Mouse (Mus musculus) spleen, postnatal 4 days (tissue): ENCODE measurements at regions not wholly inside any gene's neighbourhood (a gene's known extent, or its start where the extent isn't known, plus 50 kb on each side); places are given as distances from the start of the nearest gene placed in this dataset.

Source experiments
- DNase-seq, 2 experiments: peaks; one replicate each; pipeline ENCODE4 v3.0.0; 2022; ENCODE audit warnings: low spot score in 2 of 2

GRCm38 (mm10) chr14:24939476-24940200 lies 452.7 kb downstream of the Rps24 start:
- no peak for DNase-seq

- DNase-seq: no peak
Observed at GRCm38 (mm10) chr14:24945716-24946115, 458.8 kb downstream of the Rps24 start.

GRCm38 (mm10) chr14:24947084-24947483 lies 460.2 kb downstream of the Rps24 start:
- no peak for DNase-seq

- DNase-seq: no peak
Observed at GRCm38 (mm10) chr14:24955891-24956410, 469.0 kb downstream of the Rps24 start.

DNA sequence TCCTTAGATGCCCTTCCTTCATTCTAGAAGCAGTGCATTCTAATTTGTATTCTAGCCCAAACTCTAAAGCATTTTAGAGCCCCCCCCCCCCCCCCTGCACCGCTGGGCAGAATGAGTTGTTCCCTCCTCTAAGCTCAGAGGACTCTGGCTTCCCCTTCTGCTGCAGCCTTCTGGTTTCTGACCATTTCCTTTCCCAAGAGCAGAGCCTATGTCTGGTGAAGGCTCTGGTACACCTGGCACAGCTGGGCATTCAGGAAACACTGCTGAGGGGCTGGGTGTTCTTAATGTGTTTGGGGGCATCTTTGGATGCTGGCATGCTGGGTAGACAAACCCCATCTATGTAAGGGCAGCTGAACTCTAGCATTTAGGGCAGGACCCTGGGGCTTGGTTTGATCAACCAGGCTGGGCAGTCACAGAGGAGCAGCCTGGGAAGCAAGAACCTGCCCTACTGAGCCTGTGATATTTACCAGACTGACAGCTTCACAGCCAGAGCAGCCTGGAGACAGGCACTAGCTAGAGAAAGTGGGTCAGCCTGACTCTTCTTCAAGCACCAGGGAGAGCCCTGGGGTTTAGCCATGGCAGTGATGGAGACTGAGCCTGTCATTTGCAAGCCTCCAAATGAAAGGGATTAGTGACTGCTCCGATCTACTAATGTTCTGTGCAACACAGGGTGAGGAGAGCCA lies 469.7 kb downstream of the Rps24 start:
- no peak for DNase-seq

- no peak for DNase-seq
Observed at GRCm38 (mm10) chr14:24957392-24957791, 470.5 kb downstream of the Rps24 start.

DNA sequence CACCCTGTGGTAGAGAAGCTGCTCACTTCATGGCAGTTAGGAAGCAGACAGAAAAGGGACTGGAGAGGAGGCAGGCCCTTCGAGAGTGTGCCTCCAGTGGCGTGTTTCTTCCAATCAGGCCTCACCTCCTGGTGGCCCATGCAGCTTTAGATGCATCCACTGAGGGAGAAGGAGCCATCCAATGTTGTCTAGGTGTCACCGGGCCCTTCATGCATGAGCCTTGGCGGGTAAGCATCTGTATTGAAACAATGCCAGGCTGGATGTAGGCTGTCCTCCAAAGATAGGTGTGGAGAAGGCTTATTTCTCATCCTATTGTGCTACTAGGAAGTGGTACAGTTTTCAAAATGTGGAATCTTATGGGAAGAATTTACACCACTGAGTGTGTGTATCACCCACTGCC lies 471.9 kb downstream of the Rps24 start:
- DNase-seq: no peak

GRCm38 (mm10) chr14:24959401-24959800 lies 472.5 kb downstream of the Rps24 start:
- no peak for DNase-seq

DNA sequence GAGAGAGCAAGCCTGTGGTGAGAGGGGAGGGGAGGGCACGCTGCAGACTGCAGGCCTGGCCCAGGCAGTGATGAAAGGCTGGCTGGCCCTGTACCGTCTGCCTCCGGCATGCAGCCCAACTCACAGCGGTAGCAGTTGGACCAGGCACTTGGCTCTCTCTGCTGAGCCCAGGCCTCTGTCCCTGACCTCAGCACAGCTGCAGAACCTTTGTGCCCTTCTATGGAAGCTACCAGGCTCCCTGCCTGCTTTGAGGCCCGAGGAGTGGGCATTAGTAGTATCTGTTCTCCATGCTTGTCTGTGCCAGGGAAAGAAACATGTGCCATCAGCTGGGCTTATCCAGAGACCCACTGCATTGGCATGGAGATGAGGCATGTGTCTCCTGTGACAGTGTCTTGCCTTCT lies 473.2 kb downstream of the Rps24 start:
- no peak for DNase-seq

GRCm38 (mm10) chr14:24960875-24961274 lies 473.9 kb downstream of the Rps24 start:
- no peak for DNase-seq

GRCm38 (mm10) chr14:24961721-24962120 lies 474.8 kb downstream of the Rps24 start:
- no peak for DNase-seq

DNA sequence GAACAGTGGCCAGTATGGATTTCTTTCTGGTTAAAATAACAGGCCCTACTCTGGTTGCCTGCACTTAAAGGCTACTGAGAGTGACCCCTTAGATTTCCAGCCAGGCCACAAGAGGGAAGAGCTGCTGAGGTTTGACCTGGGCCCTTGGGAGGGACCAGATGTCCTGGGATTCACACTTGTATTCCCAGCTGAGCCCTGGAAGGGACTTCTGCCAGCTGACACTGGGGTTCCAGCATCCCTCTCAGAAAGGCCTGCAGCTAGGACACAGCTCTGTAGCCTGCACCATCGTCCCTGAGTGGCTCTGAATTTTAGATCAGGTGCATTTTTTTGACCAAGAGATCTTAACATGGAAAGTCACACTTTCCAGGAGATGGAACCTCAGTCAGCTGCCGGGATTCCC lies 482.7 kb downstream of the Rps24 start:
- no peak for DNase-seq

GRCm38 (mm10) chr14:24972357-24972756 lies 485.4 kb downstream of the Rps24 start:
- DNase-seq: no peak

DNA sequence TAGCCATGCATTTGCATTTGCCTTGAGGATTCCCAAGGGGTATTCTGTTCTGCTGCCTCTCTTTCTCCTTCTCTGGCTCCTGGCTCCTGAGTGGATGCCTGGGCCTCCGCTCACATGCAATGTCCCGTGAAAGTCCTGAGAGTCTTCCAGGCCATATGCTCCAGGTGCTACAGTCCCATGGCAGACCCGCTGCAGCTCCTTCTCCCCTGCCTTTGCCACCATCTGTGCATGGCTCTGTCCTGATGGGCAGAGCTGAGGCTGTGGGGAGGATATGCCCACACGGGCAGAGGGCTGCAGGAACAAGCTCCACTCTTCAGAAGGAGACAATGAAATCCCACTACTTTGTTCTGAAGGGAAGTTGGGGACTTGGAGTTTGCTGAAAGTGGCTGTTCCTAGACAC lies 485.9 kb upstream of the Zmiz1 start:
- DNase-seq: no peak

DNA sequence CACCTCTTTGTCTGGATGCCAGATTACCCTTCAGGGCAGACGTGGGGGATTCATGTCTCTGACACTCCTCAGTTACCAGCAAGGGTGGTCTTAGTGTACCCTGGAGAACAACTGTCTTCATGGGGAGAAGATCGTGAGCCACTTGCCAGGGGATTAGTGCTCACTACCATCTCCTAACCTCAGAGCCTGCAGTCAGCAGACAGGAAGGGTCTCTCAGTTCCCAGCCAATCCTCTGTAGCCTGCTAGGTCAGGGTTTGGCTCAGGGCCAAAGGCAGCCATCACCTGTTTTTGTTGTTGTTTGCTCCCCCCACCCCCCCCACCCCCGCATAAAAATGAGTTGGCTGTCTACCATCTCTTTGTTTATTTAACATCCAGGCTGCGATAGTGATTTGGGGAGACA lies 485.4 kb upstream of the Zmiz1 start:
- no peak for DNase-seq

DNA sequence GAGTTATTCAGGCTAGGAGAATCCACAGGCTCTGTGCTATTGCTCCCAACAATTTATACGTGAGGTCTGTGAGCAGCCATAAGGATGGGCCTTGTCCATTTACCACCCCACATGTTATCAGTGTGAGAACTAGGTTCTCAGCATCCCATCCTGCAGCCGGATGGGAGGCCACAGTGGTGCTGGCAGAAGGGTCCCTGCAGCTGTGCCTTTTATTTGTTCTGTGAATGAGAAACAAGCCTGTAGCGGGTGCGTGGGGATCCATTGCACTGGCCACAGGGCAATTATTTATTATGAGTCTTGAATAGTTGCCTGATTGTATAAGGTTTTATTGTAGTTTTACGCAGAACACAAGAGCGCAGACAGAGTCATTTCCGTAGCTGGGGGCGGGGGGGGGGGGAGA lies 476.5 kb upstream of the Zmiz1 start:
- DNase-seq: no peak

DNA sequence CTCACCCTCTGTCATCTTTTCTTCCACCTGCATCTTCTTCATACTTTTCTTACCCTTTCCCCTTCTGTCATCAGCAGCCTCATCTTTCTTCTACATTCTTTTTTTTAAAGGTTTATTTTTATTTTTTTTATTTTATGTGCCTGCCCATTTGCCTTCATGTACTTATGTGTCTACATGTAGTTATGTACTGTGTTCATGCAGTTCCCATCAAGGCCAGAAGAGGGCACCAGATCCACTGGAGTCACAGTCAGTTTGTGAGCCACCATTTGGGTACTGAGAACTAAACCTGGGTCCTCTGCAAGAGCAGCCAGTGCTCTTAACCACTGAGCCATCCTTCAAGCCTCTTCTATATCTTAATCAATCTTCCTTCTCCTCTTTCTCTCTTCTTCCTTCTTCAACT lies 475.7 kb upstream of the Zmiz1 start:
- DNase-seq: peak in 1 of 2 experiments; percentile 66

DNA sequence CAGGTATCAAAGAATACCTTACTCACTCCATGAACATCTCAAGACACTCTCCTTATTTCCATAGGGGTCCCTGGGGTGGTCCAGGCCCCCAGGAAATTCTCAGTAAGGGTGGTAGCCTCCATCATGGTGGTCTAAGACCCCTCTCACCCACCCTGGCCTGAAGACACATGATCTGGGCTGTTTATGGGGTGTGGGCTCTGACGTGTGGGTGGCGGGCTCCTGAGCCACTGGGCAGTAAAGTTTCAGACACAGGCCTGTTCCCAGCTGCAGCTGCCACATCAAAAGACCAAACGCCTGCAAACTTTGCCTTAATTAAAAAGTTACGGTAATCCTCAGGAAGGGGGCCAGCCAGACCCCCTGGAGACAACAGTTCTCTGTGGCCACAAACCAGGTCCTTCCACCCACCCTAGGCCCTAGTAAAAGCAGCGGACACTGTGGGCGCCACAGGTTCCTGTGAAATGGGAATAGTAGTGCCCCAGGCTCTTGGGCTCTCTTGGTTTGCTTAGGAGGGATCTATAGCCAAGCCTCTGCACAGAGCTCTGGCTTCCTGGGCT lies 473.1 kb upstream of the Zmiz1 start:
- DNase-seq: no peak

DNA sequence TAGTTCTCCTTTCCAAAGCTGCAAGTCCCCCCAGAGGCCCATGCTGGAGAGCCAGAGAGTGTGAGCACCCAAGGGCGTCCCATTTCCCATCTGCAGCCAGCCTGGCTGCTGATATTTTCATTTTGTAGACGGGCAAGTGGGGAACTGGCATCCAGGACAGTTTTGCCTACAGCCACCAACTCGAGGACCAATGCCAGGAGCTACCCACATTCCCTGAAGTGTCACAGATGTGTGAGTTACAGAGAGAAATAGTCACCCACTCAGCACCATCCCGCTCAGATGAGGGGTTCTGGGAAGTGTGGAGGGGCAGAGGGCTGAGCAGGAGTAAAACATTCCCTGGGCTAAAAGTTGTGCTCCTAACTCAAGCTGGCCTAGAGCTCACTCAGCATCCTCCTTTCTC lies 472.6 kb upstream of the Zmiz1 start:
- no peak for DNase-seq

DNA sequence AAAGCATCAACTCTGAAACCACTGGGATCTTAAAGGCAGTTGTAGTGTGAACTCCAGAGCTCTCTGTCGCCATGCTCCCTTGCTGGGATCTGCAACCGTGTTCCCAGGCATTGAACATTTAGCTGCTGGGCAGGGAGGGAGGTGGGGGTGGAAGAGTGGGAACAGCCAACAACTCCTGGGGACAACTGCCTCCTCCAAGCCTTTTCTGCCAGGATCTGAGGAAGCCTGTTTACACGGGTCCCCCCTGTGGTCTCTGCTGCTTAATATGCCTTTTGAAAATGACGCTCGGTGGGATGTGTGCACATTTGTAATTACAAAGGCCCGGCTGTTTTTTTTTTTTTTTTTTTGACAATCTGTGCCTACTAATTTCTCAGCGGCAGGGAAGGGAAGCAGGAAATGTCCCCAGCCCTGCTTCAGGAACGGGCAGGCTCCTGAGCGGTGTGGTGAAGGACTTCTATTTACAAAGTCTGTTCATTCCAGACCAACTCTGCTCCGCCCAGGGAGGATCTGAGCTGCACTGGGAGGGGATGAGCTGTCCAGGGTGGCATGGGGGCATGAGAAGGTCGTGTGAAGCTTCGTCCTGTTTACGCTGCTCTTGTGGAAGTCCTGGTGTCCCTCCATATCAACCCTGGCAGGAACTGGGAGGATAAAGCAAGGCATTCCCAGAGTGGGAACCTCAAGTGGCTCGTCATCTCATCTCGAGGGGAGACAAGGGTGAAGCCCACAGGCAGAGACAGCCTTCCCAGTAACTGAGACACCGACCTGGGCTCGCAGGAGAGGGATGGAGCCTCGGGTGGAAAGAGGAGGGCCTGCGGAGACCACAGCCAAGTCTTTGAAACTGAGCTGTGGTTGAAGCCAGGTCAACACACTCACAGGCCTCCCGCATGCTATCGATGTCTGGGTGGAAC lies 465.0 kb upstream of the Zmiz1 start:
- DNase-seq: no peak

DNA sequence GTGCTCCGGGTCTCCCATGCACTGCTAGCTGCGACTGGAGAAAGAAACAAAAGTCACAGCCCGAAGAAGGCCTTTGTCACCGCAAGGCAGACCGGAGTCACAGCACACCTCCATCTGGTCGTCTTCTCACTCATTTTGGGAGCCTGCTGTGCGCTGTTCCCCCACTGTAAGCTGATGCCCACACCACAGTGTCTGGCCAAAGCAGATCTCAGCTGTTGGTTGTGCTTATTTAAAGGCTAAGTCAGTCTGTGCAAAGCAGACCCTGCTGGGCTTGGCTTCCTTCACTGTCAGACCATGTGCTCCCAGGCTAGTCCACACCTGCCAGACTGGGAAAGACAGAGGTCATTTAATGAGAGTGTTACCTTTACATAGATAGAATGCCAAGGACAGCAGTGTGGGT lies 463.8 kb upstream of the Zmiz1 start:
- no peak for DNase-seq
